Mouse (Mus musculus) spleen, postnatal 0 days (tissue): ENCODE results near the gene Itga8. TPM values are rescaled to one million over a fixed set of nuclear protein-coding genes. Genes with fewer than 3 reads are reported as not detected.

ENCODE experiments used
- polyA plus RNA-seq: library from polyadenylated mRNA; unstranded; fragments of >200 nt; fragmentation: Nextera tagmentation; extraction: Ambion mirVana; gene quantifications from 2 replicates; pipeline ENCODE4 v1.2.1, GENCODE M21; 2015

Itga8 gene
- 21.4 and 24.7 TPM in 2 replicates for polyA plus RNA-seq

GRCm38 (mm10) chr2:12301431-12302170 is at the start of gene Itga8:
Gene Itga8, minus strand, starts transcription at chr2:12301922.

Other genes starting within 250 kb of the Itga8 start
- gene Mindy3, start 117.5 kb upstream of the Itga8 start, polyA plus RNA-seq = 15.9 and 19.8 TPM in 2 replicates